Mouse (Mus musculus): Measurements from ENCODE around the gene Glcci1. TPM values are rescaled to one million over a fixed set of nuclear protein-coding genes. Genes with fewer than 3 reads are reported as not detected.

The Glcci1 gene
- total and polyA plus RNA-seq, 2 experiments from 2014 or later = 5.1 to 11.1 TPM

GRCm38 (mm10) chr6:8484437-8485275, 24.7 kb upstream of the Glcci1 start:
- ATAC-seq (ENCODE audit: low FRiP score) = no peak
- Histone ChIP-seq H3K4me1 (ENCODE audit: insufficient read depth, low read length) (no peaks in the 10 kb centered on the region), H3K9ac (replicated peaks; ENCODE audit: low read length, poor library complexity, severe bottlenecking) (no peak overlapping the region), H3K9me3 (ENCODE audit: low read length) (no peaks in the 10 kb centered on the region), H3K36me3 (ENCODE audit: insufficient read depth, low read length) (no peaks in the 10 kb centered on the region), H3K4me3 (ENCODE audit: low read depth, low read length) (no peak overlapping the region), H3K27me3 (ENCODE audit: insufficient read depth, low read length) (no peaks in the 10 kb centered on the region), H3K4me2 (ENCODE audit: low read depth, low read length, poor library complexity, severe bottlenecking) (no peak overlapping the region), H3K27ac (ENCODE audit: low read depth, low read length) (no peak overlapping the region)
- no peak for TF ChIP-seq CTCF (IDR thresholded peaks at IDR 0.05)
- WGBS = 95% methylated on average over 17 of the region's 17 CpGs
- DNase-seq (ENCODE audit: low spot score) = no peak

GRCm38 (mm10) chr6:8485414-8486175, 23.8 kb upstream of the Glcci1 start:
- DNase-seq (ENCODE audit: low spot score) (no peak), ATAC-seq (ENCODE audit: low FRiP score) (no peak)
- Histone ChIP-seq H3K9me3 (ENCODE audit: low read length) (no peaks in the 10 kb centered on the region), H3K4me3 (ENCODE audit: low read depth, low read length) (no peak overlapping the region), H3K9ac (replicated peaks; ENCODE audit: low read length, poor library complexity, severe bottlenecking) (no peak overlapping the region), H3K4me1 (ENCODE audit: insufficient read depth, low read length) (no peaks in the 10 kb centered on the region), H3K27ac (ENCODE audit: low read depth, low read length) (no peak overlapping the region), H3K4me2 (ENCODE audit: low read depth, low read length, poor library complexity, severe bottlenecking) (no peak overlapping the region), H3K27me3 (ENCODE audit: insufficient read depth, low read length) (no peaks in the 10 kb centered on the region), H3K36me3 (ENCODE audit: insufficient read depth, low read length) (no peaks in the 10 kb centered on the region)
- 90% methylated on average over 16 of the region's 16 CpGs for whole genome bisulfite sequencing
- no peak for TF ChIP-seq CTCF (IDR thresholded peaks at IDR 0.05)

- no peak overlapping the region for H3K4me2 ChIP-seq (ENCODE audit: low read depth, low read length, poor library complexity, severe bottlenecking)
- no peaks in the 10 kb centered on the region for H3K4me1 ChIP-seq (ENCODE audit: insufficient read depth, low read length)
- H3K9ac ChIP-seq (replicated peaks; ENCODE audit: low read length, poor library complexity, severe bottlenecking) = no peak overlapping the region
- no peak for DNase-seq (ENCODE audit: low spot score)
- H3K9me3 ChIP-seq (ENCODE audit: low read length) = no peaks in the 10 kb centered on the region
- no peaks in the 10 kb centered on the region for H3K27me3 ChIP-seq (ENCODE audit: insufficient read depth, low read length)
- H3K36me3 ChIP-seq (ENCODE audit: insufficient read depth, low read length) = no peaks in the 10 kb centered on the region
- H3K27ac ChIP-seq (ENCODE audit: low read depth, low read length) = no peak overlapping the region
- H3K4me3 ChIP-seq (ENCODE audit: low read depth, low read length) = no peak overlapping the region
- TF ChIP-seq CTCF (IDR thresholded peaks at IDR 0.05) = peak; percentile 31
- WGBS = 65% methylated on average over 17 of the region's 17 CpGs
- ATAC-seq (ENCODE audit: low FRiP score) = no peak
These were observed 22.9 kb upstream of the Glcci1 start for GRCm38 (mm10) chr6:8486391-8487043.

GRCm38 (mm10) chr6:8487044-8487853, 22.2 kb upstream of the Glcci1 start:
- Histone ChIP-seq H3K36me3 (ENCODE audit: insufficient read depth, low read length) (no peaks in the 10 kb centered on the region), H3K9ac (replicated peaks; ENCODE audit: low read length, poor library complexity, severe bottlenecking) (no peak overlapping the region), H3K27ac (ENCODE audit: low read depth, low read length) (no peak overlapping the region), H3K27me3 (ENCODE audit: insufficient read depth, low read length) (no peaks in the 10 kb centered on the region), H3K9me3 (ENCODE audit: low read length) (no peaks in the 10 kb centered on the region), H3K4me2 (ENCODE audit: low read depth, low read length, poor library complexity, severe bottlenecking) (peak overlapping the region; percentile 30), H3K4me1 (ENCODE audit: insufficient read depth, low read length) (no peaks in the 10 kb centered on the region), H3K4me3 (ENCODE audit: low read depth, low read length) (no peak overlapping the region)
- DNase-seq (ENCODE audit: low spot score) (no peak), ATAC-seq (ENCODE audit: low FRiP score) (no peak)
- 24% methylated on average over 20 of the region's 20 CpGs for WGBS
- TF ChIP-seq CTCF (IDR thresholded peaks at IDR 0.05) = no peak

GRCm38 (mm10) chr6:8488249-8488648, 21.2 kb upstream of the Glcci1 start:
- Histone ChIP-seq H3K4me1 (ENCODE audit: insufficient read depth, low read length) (no peaks in the 10 kb centered on the region), H3K4me3 (ENCODE audit: low read depth, low read length) (no peak overlapping the region), H3K4me2 (ENCODE audit: low read depth, low read length, poor library complexity, severe bottlenecking) (no peak overlapping the region), H3K9me3 (ENCODE audit: low read length) (no peaks in the 10 kb centered on the region), H3K27ac (ENCODE audit: low read depth, low read length) (no peak overlapping the region), H3K36me3 (ENCODE audit: insufficient read depth, low read length) (no peaks in the 10 kb centered on the region), H3K27me3 (ENCODE audit: insufficient read depth, low read length) (no peaks in the 10 kb centered on the region), H3K9ac (replicated peaks; ENCODE audit: low read length, poor library complexity, severe bottlenecking) (no peak overlapping the region)
- DNase-seq (ENCODE audit: low spot score) = no peak
- ATAC-seq (ENCODE audit: low FRiP score) = no peak
- WGBS = 66% methylated on average over 5 of the region's 5 CpGs
- TF ChIP-seq CTCF (IDR thresholded peaks at IDR 0.05) = no peak
